Mouse (Mus musculus) bone marrow, adult 2 months (tissue): ENCODE data around the gene Tmem203.

Source experiments
- CTCF ChIP-seq: fragments of 200-500 bp; IDR thresholded peaks from 2 replicates; pipeline ENCODE4 v1.5.1; 2011; ENCODE audit warnings: low read length, control low read depth; ENCODE audit not compliant: control insufficient read depth, insufficient read depth
- POLR2A ChIP-seq: fragments of 200-500 bp; IDR thresholded peaks from 2 replicates; pipeline ENCODE4 v1.6.1; 2011; ENCODE audit warnings: low read depth, mild to moderate bottlenecking, control low read depth, low read length, borderline replicate concordance; ENCODE audit not compliant: control insufficient read depth

GRCm38 (mm10) chr2:25217666-25218065, 37.6 kb upstream of the Tmem203 start:
- TF ChIP-seq CTCF = no peak
- TF ChIP-seq POLR2A = no peak
